Mouse (Mus musculus) right cerebral cortex, postnatal 36 days (tissue): ENCODE measurements at regions not wholly inside any gene's neighbourhood (a gene's known extent, or its start where the extent isn't known, plus 50 kb on each side); places are given as distances from the start of the nearest gene placed in this dataset.
"Not testable (repeated sequence)": the region's sequence is repeated elsewhere in the genome, so short reads cannot be mapped to it uniquely, and the experiment has no call there.

Experiments
- DNase-seq, 2 experiments: peaks; one replicate each; pipeline ENCODE4 v3.0.0; 2022; ENCODE audit warnings: low spot score in 2 of 2, mixed read lengths in 1 of 2

GRCm38 (mm10) chr10:19491513-19492380 lies 100.0 kb upstream of the Ifngr1 start:
- DNase-seq = peak in 1 of 2 experiments; percentile 18

- DNase-seq = no peak
Observed at GRCm38 (mm10) chr10:19494461-19495105, 97.2 kb upstream of the Ifngr1 start.

GRCm38 (mm10) chr10:19498112-19498511 lies 93.6 kb upstream of the Ifngr1 start:
- DNase-seq = no peak

GRCm38 (mm10) chr10:19502874-19503273 lies 88.9 kb upstream of the Ifngr1 start:
- DNase-seq = no peak

- no peak for DNase-seq
Observed at GRCm38 (mm10) chr10:19503846-19504765, 87.6 kb upstream of the Ifngr1 start.

GRCm38 (mm10) chr10:19505174-19505573 lies 86.6 kb upstream of the Ifngr1 start:
- DNase-seq = no peak

GRCm38 (mm10) chr10:19505979-19506378 lies 85.8 kb upstream of the Ifngr1 start:
- no peak for DNase-seq

GRCm38 (mm10) chr10:19506434-19506833 lies 85.3 kb upstream of the Ifngr1 start:
- no peak for DNase-seq

GRCm38 (mm10) chr10:19508221-19508745 lies 83.5 kb upstream of the Ifngr1 start:
- no peak for DNase-seq

- DNase-seq = no peak
Observed at GRCm38 (mm10) chr10:19510047-19510446, 81.7 kb upstream of the Ifngr1 start.

GRCm38 (mm10) chr10:19514366-19514765 lies 77.4 kb upstream of the Ifngr1 start:
- not testable (repeated sequence) for DNase-seq

GRCm38 (mm10) chr10:19514837-19515236 lies 76.9 kb upstream of the Ifngr1 start:
- no peak for DNase-seq

GRCm38 (mm10) chr10:19516011-19516410 lies 75.7 kb upstream of the Ifngr1 start:
- DNase-seq = no peak

GRCm38 (mm10) chr10:19517093-19517492 lies 74.7 kb upstream of the Ifngr1 start:
- DNase-seq = no peak

GRCm38 (mm10) chr10:19518763-19519162 lies 73.0 kb upstream of the Ifngr1 start:
- DNase-seq = no peak

- DNase-seq = no peak
Observed at GRCm38 (mm10) chr10:19522198-19522597, 69.6 kb upstream of the Ifngr1 start.

- DNase-seq = no peak
Observed at GRCm38 (mm10) chr10:19525939-19526338, 65.8 kb upstream of the Ifngr1 start.

GRCm38 (mm10) chr10:19526353-19526752 lies 65.4 kb upstream of the Ifngr1 start:
- DNase-seq = no peak

- no peak for DNase-seq
Observed at GRCm38 (mm10) chr10:19529655-19530054, 62.1 kb upstream of the Ifngr1 start.

- DNase-seq = no peak
Observed at GRCm38 (mm10) chr10:19530056-19530455, 61.7 kb upstream of the Ifngr1 start.

- DNase-seq = no peak
Observed at GRCm38 (mm10) chr10:19531452-19531851, 60.3 kb upstream of the Ifngr1 start.

GRCm38 (mm10) chr10:19532790-19533189 lies 59.0 kb upstream of the Ifngr1 start:
- no peak for DNase-seq
